Mouse (Mus musculus) CD8-positive naive resting alpha-beta T cell, adult 2 months (primary cell): ENCODE measurements around the gene Cybrd1.

ENCODE experiments used
- DNase-seq, 2 experiments: peaks; one replicate each; pipeline ENCODE4 v3.0.0; 2022; ENCODE audit warnings: low read depth in 2 of 2, low spot score in 2 of 2

Gene Cybrd1

GRCm38 (mm10) chr2:71117797-71118708, at the start of gene Cybrd1:
Cybrd1 (plus strand) TSS chr2:71117923.
- DNase-seq = peak in 1 of 2 experiments; percentile 6

DNA sequence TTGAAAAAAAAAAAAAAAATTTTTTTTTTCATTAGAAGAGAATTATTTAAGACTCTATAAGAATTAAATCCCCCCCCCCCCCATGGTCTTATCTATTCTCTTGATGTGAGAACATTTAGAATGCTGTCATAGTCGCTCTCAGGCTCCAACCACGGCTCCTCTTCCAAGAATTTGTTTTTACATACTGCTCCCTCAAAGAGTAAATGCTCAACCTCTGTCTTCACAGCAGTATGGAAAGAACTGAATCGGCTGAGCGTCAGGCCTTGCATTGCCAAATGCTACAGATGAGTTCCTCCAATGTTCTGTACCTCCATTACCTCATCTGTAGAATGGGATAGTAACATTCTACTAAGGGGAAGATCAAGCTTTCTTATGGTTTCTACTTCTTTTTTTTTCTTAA, 46.1 kb upstream of the Cybrd1 start:
- DNase-seq = no peak

DNA sequence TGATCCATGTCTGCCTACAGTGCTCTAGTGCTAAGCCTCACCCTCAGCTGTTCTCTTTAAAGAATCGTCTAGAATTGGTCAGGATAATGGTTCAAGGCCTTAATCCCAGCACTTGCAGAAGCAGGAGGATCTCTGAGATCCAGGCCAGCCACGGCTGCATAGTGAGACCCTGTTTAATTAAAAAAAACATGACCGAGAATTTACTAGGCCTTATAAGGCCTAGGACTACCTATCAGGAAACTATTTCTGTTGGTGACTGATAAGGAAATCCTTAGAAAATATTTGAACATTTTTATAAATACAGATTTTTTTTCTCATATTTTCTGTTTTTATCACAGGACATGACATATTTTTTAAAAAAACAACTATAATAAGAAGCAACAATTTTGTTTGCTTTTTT, 44.4 kb upstream of the Cybrd1 start:
- no peak for DNase-seq

- no peak for DNase-seq
Measured at GRCm38 (mm10) chr2:71073828-71074227, 43.9 kb upstream of the Cybrd1 start.

DNA sequence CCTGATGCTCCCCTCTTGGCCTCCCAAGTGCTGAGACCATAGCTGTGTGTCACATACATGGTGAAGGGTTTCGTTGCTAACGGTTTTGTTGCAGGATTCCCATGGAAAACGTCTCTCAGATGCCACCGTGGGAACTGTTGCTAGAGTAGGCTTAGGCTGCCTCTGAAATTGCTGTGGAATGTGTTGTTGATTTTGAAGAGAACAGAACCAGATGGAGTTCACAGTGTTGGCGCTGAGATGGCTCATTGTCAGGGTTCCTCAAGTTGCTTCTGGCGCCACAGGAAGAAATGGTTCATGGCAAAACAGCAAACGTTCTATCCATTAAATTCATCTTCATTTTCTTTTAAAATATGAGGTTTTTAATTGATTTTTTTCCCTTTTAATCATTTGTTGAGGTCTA, 35.3 kb upstream of the Cybrd1 start:
- DNase-seq = no peak

DNA sequence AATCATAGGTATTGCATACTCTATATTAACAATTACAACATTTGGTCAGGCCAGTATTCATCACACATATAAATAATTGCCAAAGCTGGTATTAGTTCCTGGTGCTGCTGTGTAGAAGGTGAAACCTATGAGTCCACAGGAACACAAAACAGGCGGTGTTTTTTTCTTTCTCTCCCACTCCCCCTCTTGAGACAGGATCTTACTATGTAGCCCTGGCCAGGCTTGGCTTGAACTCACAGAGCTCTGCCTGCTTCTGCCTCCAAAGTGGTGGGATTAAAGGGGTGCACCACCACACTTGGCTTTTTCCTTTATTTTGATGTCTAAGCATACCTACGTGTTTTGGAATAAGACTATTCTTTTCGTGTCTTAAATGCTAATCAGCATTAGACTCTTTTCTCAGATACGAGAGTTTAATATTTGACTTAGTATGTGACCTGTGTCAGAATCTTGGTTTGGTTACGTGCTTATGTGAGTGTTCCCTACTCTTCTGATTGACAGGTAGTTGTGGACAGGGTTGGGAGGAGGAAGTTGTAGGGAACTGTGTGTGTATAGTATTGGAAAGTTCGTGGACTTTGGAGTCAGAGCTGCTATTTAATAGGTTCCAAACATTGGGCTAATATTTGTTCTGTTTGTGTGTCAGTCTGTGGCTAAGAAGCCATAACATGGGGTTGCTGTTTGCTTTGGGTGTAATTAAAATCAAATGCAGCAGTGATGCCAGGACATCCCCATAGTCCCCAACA, 34.1 kb upstream of the Cybrd1 start:
- DNase-seq = no peak

- no peak for DNase-seq
Measured at GRCm38 (mm10) chr2:71089766-71090165, 28.0 kb upstream of the Cybrd1 start.

DNA sequence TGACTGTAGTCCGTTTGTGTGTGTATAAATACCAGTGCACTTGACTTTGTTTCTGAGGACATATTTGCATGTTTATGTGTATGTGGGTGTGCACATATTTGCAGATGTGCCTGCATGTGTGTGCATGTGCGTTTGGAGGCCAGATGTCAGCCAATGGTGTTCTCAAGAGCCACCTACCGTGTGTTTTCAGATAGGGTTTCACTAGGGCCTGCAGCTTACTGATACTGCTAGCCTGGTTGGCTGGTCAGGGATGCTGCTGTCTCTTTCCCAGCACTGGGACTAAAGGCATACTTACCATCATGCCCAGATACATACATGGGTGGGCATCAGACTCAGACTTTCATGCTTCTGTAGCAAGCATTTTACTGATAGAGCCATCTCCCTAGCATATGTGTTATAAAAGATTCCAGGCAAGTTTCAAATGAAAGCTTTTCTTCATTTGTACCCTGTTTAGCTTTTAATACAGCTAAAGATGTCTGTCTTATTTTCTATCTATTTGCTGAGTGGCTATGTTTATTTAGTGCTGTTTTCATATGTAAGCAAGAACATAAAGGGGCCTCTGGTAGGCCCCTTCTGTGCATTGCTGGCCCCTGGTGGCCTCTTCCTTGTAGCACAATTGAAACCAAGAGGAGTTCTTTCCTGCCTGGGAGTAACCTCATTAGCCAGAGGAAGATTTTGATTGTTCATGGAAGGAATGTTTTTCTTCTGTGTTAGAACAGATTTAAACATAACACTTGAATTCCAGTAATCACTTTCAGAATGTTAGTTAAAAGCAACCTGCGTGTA, 26.9 kb upstream of the Cybrd1 start:
- no peak for DNase-seq

DNA sequence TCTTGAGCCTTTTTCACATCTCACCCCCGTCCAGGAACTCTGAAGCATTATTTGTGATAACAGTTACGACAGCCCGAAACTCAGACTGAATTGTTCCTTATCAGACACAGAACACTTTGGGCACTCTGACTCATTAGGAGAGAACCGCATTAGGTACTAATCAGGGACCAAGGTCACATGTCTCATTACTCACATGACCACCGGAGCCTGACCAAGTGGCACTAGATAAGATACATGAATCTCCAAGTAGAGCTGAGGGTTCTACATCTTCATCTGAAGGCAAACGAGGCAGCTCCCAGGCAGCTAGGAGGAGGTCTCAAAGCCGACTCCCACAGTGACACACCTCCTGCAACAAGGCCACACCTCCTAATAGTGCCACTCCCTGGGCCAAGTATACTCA, 21.6 kb upstream of the Cybrd1 start:
- DNase-seq = no peak

GRCm38 (mm10) chr2:71102621-71103291, 15.0 kb upstream of the Cybrd1 start:
- no peak for DNase-seq

DNA sequence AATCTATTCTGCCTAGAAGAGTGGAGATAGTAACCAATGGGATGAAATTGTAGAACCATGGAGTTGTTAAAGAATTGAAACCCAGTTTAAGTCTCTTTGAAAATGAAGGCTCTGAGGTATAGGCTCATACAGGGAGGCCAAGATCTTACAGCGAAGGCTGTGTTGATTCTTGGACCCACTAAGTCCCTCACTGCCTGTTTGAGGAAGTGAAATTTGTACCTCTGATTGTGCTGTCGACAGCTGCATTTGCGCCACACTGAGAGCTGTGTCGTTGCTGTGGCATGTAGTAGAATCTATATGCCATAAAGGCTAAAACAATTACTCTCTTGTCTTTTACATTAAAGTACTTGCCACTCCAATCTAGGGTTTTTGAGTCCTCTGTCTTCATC, 14.4 kb upstream of the Cybrd1 start:
- DNase-seq = no peak

- no peak for DNase-seq
Measured at GRCm38 (mm10) chr2:71104696-71105095, 13.0 kb upstream of the Cybrd1 start.

DNA sequence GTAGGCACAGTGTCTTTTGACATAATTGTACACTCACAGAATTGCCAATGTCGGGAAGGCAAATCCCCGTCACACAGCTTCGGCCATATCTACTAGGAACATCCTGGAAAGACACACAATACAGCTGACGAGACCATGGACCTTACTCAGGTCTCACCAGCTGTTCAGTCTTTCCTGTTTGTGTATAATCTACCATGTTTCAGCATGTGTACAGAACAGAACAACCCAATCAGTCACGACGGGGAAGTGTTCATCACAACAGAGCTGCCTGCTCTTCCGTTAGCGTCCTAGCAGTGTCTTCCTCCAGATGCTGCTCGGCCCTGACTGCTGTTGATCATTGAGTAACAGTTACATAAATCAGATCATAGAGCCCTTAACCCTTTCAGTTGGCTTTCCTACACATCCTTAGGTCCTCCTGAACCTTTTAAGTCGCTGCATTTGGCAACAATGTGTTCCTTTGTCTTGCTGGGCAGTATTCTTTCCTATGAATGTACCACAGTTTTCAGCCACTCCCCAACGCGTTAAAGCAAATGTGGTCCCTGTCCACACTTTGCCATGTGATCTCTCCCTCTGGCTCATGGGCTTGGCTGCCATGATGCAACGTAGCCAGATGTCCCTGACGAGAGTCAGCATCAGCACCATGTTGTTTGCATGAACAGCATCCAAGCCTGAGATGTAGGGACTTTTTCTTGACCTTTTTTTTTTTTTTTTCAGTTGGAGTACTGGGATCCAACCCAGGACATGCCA, 12.1 kb upstream of the Cybrd1 start:
- DNase-seq = no peak

DNA sequence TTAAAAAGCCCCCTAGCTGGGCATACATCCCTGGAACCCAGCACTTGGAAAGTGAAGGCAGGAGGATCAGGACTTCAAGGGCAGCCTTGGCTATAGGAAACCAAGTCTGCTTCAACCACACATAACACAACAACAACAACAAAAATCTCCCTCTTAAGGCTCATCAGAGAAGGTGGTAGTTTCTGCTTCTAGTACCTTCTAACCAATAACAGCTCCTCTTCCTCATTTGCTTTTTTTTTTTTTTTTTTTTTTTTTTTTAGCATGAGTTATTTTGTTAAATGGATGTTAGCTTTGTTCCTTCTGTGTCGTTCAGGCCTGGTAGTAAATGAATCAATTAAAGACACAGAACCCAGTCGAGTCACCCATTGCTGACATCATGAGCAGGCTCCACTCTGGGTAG, 10.5 kb upstream of the Cybrd1 start:
- no peak for DNase-seq

- no peak for DNase-seq
Measured at GRCm38 (mm10) chr2:71108541-71108940, 9.2 kb upstream of the Cybrd1 start.

- no peak for DNase-seq
Measured at GRCm38 (mm10) chr2:71113489-71114171, 4.1 kb upstream of the Cybrd1 start.

DNA sequence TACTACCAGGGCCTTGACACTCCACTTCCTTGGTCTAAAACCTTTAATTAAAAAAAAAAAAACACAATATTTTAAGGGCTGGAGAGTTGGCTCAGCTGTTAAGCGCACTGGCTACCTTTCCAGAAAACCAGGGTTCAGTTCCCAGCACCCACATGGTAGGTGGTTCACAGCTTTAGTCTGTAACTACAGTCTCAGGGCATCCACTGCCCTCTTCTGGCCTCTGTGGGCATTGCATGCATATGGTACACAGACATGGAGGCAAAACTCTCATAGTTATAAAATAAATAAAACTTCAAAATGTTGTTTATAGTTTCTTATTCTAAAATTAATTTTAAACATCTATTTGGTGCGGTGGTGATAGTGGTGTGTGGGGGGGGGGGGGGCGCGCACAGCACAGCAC, 1.6 kb upstream of the Cybrd1 start:
- DNase-seq = peak in 1 of 2 experiments; percentile 16

DNA sequence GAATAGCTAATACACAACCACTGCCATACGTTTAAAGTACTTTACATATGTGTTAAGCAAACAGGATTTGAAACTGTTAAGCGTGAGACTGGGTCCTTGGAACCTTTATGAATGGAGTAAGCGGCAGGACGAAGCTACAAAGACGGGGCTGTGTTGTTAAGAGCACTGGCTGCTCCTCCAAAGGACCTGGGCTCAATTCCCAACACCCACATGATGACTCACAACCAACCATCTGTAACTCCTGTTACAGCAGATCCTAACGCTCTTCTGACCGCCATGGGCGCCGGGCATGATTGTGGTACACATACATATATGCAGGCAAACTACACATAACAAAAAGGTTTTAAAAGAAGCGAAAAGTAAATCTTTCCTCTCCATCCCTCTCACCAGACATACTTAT, 3.1 kb downstream of the Cybrd1 start:
- DNase-seq = no peak

DNA sequence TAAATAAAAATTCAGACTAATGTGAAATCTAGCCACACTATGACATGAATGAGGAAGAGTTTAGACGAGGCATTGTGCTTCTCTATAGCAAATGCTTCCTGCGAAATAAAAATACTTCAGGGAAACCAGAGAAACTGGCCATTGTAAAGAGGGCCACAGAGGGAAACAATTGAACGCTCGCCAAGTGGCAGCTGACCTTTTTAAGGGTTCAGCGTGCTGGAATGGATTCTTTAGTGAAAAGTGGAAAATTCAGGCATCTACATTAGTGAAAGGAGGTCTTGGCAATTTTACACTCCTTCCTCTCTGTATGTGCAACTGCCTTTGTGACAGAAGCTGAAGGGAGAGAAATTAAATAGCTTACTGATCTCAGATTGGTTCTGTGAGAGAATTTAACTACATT, 3.7 kb downstream of the Cybrd1 start:
- no peak for DNase-seq
